Mouse (Mus musculus): ENCODE measurements around the gene Ksr2.

GRCm38 (mm10) chr5:117522471-117522870 lies 108.7 kb downstream of the Ksr2 start:
- no peak for TF ChIP-seq TBP (conservative IDR thresholded peaks at IDR 0.05; ENCODE audit: low read depth, low read length)
- TF ChIP-seq RAD21 (IDR thresholded peaks at IDR 0.05; ENCODE audit: low read depth, low read length), result no peak; the same call in none of the 2 replicates
- TF ChIP-seq CTCF (conservative IDR thresholded peaks at IDR 0.05 in 1 of 2, IDR thresholded peaks at IDR 0.05 in 1 of 2; ENCODE audit: low read depth in 2 of 2, low read length in 2 of 2), result peak; percentile 16 to 63; a peak in 2 of 4 replicates
- TF ChIP-seq ELF1 (IDR thresholded peaks at IDR 0.05; ENCODE audit: low read depth, low read length), result no peak
- TF ChIP-seq POLR2A (IDR thresholded peaks at IDR 0.05; ENCODE audit: low read depth, low read length), result no peak
- TF ChIP-seq MAFK (IDR thresholded peaks at IDR 0.05; ENCODE audit: insufficient replicate concordance, low read length), result no peak
- TF ChIP-seq MYC (IDR thresholded peaks at IDR 0.05; ENCODE audit: low read depth, low read length), result no peak
- TF ChIP-seq MEF2A (IDR thresholded peaks at IDR 0.05; ENCODE audit: borderline replicate concordance, low read depth, low read length), result no peak
- no peak for TF ChIP-seq ZC3H11A (IDR thresholded peaks at IDR 0.05; ENCODE audit: low read depth, low read length)
- no peak for TF ChIP-seq CHD2 (IDR thresholded peaks at IDR 0.05; ENCODE audit: low read length)
